Mouse (Mus musculus) right cerebral cortex, postnatal 25 days (tissue): Measurements from ENCODE around the gene Ccdc81.

ENCODE experiments used
- DNase-seq: peaks from one replicate; pipeline ENCODE4 v3.0.0; 2022

The Ccdc81 gene

DNA sequence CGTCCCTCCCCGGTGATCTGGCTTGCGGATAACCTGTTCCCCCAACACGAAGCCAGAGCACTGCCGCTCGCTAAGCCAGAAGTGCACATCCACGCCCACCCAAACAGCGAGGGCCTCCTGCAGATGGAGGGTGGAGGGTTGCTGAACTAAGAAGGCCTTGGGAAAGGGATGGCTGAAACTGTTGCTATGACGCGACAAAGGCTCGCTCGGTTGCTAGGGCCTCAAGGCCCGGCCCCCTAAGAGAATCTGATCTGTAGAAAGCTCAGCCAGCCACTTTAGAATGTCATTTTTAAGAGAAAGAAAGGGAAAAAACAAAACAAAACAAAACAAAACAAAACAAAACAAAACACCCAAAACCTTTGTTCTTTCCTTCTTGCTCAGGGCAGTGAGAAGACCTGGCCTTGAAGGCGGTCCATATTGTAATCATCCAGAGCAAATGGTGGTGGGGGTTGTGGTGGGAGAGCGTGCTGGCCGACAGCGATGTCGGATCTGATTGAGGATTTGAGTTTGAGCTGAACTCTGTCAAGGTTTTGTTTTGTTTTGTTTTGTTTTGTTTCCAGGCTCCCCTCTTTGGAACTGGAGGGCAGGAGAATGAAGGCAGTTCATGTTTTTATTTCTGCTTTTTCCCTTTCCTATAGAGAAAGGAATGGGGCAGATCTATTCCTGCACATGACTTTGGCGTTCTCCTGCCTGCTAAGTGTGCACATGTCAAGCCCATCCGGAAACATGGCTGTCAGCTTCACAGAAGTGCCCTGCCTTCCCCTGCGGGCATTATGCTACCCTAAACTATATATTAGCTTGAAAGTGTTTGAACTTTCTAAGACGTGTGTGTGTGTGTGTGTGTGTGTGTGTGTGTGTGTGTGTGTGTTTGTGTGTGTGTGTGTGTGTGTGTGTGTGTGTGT is at the start of gene Ccdc81:
TSS of gene Ccdc81 (minus strand) at position 188 of the 902 bp plus-strand sequence.
- no peak for DNase-seq

- DNase-seq = no peak
These were observed 46.0 kb upstream of the Ccdc81 start for GRCm38 (mm10) chr7:89949403-89949802.

DNA sequence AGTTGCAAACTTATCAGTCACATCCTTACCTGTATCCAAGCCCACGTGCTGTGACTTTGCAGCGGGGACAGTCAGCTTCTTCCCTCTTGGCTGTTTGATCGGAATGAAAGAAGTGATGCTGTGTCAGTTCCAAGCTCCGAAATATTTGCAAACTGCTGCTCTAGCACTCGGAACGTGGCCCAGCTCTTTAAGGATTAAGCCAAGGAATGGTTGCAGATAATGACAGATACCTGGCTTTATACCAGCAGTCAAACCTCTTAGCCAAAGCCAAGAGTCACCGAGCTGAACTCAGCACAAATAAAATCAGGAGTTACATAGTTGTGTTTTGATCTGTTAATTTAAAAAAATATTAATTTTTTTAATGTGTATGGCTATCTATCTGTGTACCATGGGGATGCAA is 44.6 kb upstream of the Ccdc81 start:
- no peak for DNase-seq

DNA sequence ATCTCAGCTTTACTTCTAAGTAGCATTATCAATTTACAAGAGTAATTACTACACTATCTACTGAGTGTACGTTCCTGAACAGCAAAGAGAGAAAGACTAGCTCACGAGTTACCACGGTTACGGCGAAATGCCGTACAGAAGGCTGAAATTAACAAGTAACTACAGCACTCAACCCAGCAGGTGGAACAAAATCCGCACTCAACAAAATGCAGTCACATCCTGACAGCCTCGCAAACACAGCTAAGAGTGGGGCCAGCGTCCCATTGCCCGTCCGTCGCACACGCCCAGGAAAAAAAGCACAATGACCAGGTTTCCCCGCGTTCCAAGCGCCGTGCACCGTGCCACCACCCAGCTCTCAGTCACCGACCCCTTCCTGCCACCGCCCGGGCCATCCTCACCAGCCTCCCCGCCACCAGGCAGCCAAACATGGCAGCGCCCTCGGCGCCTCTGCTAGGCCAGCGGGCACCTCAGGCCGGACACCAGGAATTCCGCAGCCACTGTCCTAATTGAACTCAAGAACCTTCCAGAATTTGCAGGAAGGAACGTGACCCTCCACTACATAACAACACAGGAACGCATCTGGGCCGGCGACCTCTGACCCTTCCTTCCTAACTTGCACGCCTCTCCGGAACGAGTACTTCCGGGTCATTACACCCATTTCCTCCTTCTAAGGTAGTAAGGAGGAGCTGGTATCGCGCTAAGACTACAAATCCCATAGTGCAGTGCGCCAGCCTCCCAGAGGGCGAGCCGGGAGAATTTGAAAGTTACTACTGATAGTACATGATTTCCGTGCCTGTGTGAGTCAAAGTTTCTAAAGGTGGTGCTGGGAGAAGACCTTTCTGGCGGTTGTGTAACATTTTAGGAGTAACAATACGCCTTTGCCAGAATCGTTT is 37.4 kb upstream of the Ccdc81 start, which contains the start of gene Hikeshi:
TSS of gene Hikeshi (minus strand) at position 634 of the 893 bp plus-strand sequence.
- DNase-seq = peak; percentile 89

- DNase-seq = no peak
These were observed 36.3 kb upstream of the Ccdc81 start for GRCm38 (mm10) chr7:89939497-89940353.

- DNase-seq = peak; percentile 69
These were observed 20.2 kb upstream of the Ccdc81 start for GRCm38 (mm10) chr7:89923441-89924180.

DNA sequence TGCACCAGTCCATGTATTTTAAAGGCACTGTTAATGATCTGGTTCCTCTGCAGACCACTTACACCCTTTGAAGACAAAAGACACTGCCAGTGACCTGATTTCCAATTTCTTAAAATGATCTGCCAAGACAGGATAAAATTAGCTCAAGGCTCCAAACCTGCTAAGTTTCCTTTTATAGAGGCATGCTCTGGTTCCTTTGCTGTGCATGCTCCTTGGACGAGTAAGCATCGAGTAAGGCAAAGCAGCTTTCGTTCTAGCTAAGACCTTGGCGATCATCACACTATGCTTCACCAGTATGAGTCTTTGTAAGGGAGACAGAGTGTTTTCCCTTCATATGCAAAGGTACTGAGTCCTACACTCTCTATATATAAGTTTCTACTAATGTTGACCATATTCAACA is 14.3 kb upstream of the Ccdc81 start:
- DNase-seq = no peak

DNA sequence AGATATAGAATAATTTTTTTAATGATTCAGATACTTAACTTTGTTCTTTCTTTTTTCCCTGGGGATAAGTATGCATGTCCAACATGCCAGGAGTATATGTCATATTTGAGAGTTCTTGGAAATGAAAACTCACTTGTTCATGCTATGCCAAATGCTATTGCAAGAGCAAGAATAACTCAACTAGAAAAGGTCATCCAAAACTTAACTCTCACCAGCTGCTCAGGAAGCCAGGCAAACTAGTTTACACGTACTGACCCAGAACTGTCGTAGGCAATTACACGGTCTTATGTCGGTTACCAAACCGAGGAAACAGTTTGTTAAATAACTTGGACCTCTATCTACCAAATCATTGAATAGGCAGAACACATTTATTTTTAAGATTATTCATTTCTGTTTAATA is 13.3 kb upstream of the Ccdc81 start:
- no peak for DNase-seq

DNA sequence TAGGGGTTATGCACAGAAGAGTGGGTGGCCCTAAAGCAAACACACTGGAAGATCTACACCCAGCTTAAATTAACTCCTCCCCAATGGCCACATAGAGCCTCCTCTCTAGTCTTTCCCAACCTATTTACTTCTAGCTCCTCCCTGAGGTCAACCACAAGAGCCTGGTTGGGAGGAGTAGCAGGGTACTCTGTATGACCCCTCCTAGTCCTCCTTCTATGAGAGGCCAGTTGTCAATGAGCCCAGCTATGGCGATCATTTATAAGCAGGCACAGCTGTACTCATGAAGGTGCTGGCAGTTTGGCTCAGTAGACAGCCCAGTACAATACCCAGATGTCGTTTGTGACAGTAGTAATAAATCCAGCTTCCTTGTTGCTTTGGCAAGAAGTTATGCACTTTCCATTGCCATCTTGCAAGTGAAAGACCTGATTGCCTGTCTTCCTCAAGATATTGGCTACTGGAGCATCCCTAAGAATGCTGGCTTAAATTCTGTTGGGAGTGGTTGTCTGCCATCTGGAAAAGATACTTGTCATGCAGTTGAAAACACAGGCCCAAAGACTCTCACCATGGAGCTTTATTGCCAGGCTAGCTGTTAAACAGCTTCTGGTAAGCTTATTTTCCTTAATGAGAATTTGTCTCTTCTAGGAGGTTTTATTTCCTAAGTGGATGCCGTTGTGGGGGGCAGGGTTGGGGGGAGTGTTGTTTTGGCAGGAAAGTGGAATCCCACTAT is 10.2 kb upstream of the Ccdc81 start:
- DNase-seq = no peak

- no peak for DNase-seq
These were observed 8.9 kb upstream of the Ccdc81 start for GRCm38 (mm10) chr7:89912356-89912755.

GRCm38 (mm10) chr7:89909711-89910110 is 6.3 kb upstream of the Ccdc81 start:
- DNase-seq = no peak

DNA sequence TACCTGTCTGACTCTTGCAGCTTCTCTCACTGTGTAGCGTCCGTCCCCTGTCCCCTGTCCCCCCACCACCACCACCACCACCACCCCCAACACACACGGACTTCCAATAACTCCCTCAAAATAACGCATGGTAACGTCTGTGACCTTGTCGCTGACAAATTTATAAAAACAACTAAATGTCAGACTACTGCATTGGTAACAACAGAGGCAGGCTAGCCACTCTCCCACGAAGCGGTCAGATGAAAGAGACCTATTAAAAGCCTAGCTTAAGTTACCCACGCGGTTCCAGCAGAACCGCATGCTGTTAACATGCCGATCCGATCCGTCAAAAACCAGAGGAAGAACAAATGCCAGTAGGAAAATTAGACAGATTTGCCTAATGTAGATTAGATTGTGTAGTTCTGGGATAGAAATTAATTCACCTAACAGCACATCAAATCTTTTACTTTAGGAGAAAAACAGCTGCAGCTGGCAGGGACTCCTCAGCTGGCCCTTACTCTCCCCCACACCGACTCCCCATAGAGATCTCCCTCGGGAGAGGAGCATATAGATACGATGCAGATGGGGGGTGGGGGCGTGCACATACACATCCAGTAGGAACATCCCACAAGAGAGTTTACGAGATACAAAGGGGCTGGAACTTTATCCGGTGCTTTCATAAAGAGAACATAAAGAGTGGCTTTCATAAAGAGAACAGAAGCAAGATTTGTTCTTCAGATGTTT is 5.6 kb upstream of the Ccdc81 start:
- no peak for DNase-seq

DNA sequence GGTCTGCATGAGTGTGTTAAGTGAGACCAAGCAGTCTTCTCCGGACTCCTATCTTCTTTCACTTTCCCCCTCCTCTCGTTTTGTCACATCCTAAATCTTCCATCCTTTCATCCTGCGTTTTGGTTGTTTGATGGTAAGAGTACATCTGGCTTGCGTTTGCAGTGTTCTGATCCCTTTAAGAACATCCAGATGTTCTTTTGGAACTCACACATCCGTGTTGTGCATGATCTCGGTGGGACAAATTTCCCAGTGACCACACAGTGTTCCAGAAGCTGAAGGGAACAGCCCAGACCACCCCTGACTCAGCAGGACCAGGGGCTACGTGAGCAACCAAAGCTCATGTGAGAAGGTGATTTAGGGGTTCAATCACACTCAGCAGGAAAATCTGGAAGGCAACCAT is 5.0 kb upstream of the Ccdc81 start:
- no peak for DNase-seq

DNA sequence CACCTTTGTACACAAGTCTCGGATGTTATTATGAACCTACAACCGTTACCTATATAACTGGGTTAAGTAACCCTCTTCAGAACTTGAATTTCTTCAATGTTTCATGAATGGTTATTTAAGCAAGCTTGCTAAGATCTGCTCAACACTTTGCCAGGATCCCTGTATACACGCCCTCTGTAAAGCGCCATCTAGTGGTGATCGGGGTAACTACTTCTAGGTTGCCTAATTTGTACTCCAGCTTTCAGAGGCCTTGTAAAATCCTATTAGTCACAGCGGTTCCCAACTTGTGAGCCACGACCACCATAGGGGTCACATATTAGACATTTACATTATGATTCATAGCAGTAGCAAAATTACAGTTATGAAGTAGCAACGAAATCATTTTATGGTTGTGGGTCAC is 4.5 kb upstream of the Ccdc81 start:
- peak; percentile 52 for DNase-seq

GRCm38 (mm10) chr7:89903007-89903406 is 422 bp downstream of the Ccdc81 start:
- no peak for DNase-seq

- DNase-seq = no peak
These were observed 11.6 kb downstream of the Ccdc81 start for GRCm38 (mm10) chr7:89891856-89892255.

- DNase-seq = no peak
These were observed 12.0 kb downstream of the Ccdc81 start for GRCm38 (mm10) chr7:89891412-89891811.

DNA sequence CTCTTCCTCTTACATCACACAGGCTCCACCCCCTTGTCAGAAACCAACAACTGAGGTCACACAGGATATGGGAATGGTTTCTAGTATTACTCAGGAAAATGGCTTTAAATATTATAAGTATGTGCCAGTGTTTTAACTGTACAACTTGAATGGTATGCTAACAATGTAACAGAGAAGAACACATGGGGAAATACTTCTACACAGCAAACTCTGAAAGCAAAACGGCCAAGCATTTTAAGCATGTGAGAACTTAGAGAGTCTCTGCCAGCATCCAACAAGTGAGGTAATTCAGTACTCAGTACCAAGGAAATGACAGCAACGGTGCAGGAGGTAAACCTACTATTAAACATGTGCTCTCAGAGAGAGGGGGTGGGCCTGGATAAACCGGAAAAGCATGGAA is 18.9 kb downstream of the Ccdc81 start:
- no peak for DNase-seq

DNA sequence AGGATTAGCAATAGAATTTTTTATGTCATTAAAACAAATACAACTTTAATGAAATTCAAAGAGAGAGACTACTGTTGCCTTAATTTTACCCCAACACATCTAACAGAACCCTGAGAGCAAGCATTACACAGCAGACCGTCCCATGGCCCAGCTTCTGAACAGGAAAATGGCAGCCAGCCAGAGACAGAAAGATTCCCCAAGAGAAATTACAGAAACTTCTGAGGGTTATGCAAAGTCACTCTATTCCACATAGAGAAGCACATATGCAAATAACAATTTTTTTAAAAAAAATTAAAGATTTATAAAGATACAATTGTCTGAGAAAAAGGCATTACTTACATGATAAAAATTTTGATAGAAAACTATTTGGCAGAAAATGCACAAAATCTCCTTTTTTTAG is 23.7 kb downstream of the Ccdc81 start:
- DNase-seq = no peak

- DNase-seq = no peak
These were observed 36.2 kb downstream of the Ccdc81 start for GRCm38 (mm10) chr7:89867221-89867620.

GRCm38 (mm10) chr7:89864769-89865168 is 38.7 kb downstream of the Ccdc81 start:
- no peak for DNase-seq
